Mouse (Mus musculus): ENCODE measurements at regions not wholly inside any gene's neighbourhood (a gene's known extent, or its start where the extent isn't known, plus 50 kb on each side); places are given as distances from the start of the nearest gene placed in this dataset.

GRCm38 (mm10) chr9:47054595-47054994 lies 56.1 kb downstream of the Gm4791 start:
- peak in 1 of 2 experiments; percentile 10 for DNase-seq (ENCODE audit: low spot score in 2 of 2)

- DNase-seq (ENCODE audit: low spot score in 2 of 2), result no peak
These were observed 57.0 kb downstream of the Gm4791 start for GRCm38 (mm10) chr9:47055558-47055957.

GRCm38 (mm10) chr9:47059339-47060005 lies 60.9 kb downstream of the Gm4791 start:
- DNase-seq (ENCODE audit: low spot score in 2 of 2), result no peak

- DNase-seq (ENCODE audit: low spot score in 2 of 2), result no peak
These were observed 62.2 kb downstream of the Gm4791 start for GRCm38 (mm10) chr9:47060757-47061156.

- no peak for DNase-seq (ENCODE audit: low spot score in 2 of 2)
These were observed 64.0 kb downstream of the Gm4791 start for GRCm38 (mm10) chr9:47062516-47062915.

GRCm38 (mm10) chr9:47063751-47064150 lies 65.2 kb downstream of the Gm4791 start:
- no peak for DNase-seq (ENCODE audit: low spot score in 2 of 2)

GRCm38 (mm10) chr9:47064463-47065032 lies 66.0 kb downstream of the Gm4791 start:
- DNase-seq (ENCODE audit: low spot score in 2 of 2), result no peak

GRCm38 (mm10) chr9:47069436-47069835 lies 70.9 kb downstream of the Gm4791 start:
- no peak for DNase-seq (ENCODE audit: low spot score in 2 of 2)

- no peak for DNase-seq (ENCODE audit: low spot score in 2 of 2)
These were observed 72.4 kb downstream of the Gm4791 start for GRCm38 (mm10) chr9:47070958-47071357.

- peak in 1 of 2 experiments; percentile 7 for DNase-seq (ENCODE audit: low spot score in 2 of 2)
These were observed 78.4 kb downstream of the Gm4791 start for GRCm38 (mm10) chr9:47076946-47077345.

GRCm38 (mm10) chr9:47077416-47077815 lies 78.9 kb downstream of the Gm4791 start:
- DNase-seq (ENCODE audit: low spot score in 2 of 2), result no peak

GRCm38 (mm10) chr9:47077945-47078344 lies 79.4 kb downstream of the Gm4791 start:
- DNase-seq (ENCODE audit: low spot score in 2 of 2), result no peak

GRCm38 (mm10) chr9:47081407-47081806 lies 82.9 kb downstream of the Gm4791 start:
- DNase-seq (ENCODE audit: low spot score in 2 of 2), result no peak

GRCm38 (mm10) chr9:47091796-47092195 lies 93.3 kb downstream of the Gm4791 start:
- DNase-seq (ENCODE audit: low spot score in 2 of 2), result no peak

GRCm38 (mm10) chr9:47095656-47096055 lies 97.1 kb downstream of the Gm4791 start:
- DNase-seq (ENCODE audit: low spot score in 2 of 2), result peak; percentile 21 to 28

- DNase-seq (ENCODE audit: low spot score in 2 of 2), result no peak
These were observed 104.8 kb downstream of the Gm4791 start for GRCm38 (mm10) chr9:47103316-47103715.

GRCm38 (mm10) chr9:47103966-47104365 lies 105.4 kb downstream of the Gm4791 start:
- DNase-seq (ENCODE audit: low spot score in 2 of 2), result no peak

GRCm38 (mm10) chr9:47108096-47108495 lies 109.6 kb downstream of the Gm4791 start:
- DNase-seq (ENCODE audit: low spot score in 2 of 2), result peak; percentile 5 to 25

GRCm38 (mm10) chr9:47119253-47119652 lies 120.7 kb downstream of the Gm4791 start:
- DNase-seq (ENCODE audit: low spot score in 2 of 2), result no peak

- no peak for DNase-seq (ENCODE audit: low spot score in 2 of 2)
These were observed 124.6 kb downstream of the Gm4791 start for GRCm38 (mm10) chr9:47123113-47123512.

GRCm38 (mm10) chr9:47125517-47125916 lies 127.0 kb downstream of the Gm4791 start:
- peak; percentile 11 to 62 for DNase-seq (ENCODE audit: low spot score in 2 of 2)

GRCm38 (mm10) chr9:47126236-47126635 lies 127.7 kb downstream of the Gm4791 start:
- DNase-seq (ENCODE audit: low spot score in 2 of 2), result no peak

GRCm38 (mm10) chr9:47127756-47128424 lies 129.3 kb downstream of the Gm4791 start:
- DNase-seq (ENCODE audit: low spot score in 2 of 2), result no peak
